Mouse (Mus musculus) hindbrain, embryonic 10.5 days (tissue): ENCODE measurements around the gene Nfasc. TPM values are rescaled to one million over a fixed set of nuclear protein-coding genes. Genes with fewer than 3 reads are reported as not detected.

ENCODE experiments used
- DNase-seq: peaks from one replicate; pipeline ENCODE4 v3.0.0-alpha.2; 2017; ENCODE audit warnings: low spot score
- H3K27ac ChIP-seq: fragments of 300-500 bp; sonication (generic); 2 replicates; pipeline ENCODE4 v1.5.1; 2016; ENCODE audit warnings: mild to moderate bottlenecking, moderate library complexity
- H3K27me3 ChIP-seq: fragments of 300-500 bp; sonication (generic); 2 replicates; pipeline ENCODE4 v1.6.1; 2016; ENCODE audit warnings: mild to moderate bottlenecking; ENCODE audit not compliant: poor library complexity, insufficient read depth, severe bottlenecking
- H3K36me3 ChIP-seq: fragments of 300-500 bp; sonication (generic); 2 replicates; pipeline ENCODE4 v1.6.1; 2016; ENCODE audit warnings: mild to moderate bottlenecking, moderate library complexity
- H3K4me1 ChIP-seq: fragments of 300-500 bp; sonication (generic); replicated peaks from 2 replicates; pipeline ENCODE4 v1.6.1; 2016; ENCODE audit warnings: mild to moderate bottlenecking
- H3K4me3 ChIP-seq: fragments of 300-500 bp; sonication (generic); 2 replicates; pipeline ENCODE4 v1.5.1; 2016; ENCODE audit warnings: mild to moderate bottlenecking, moderate library complexity
- H3K9me3 ChIP-seq: fragments of 300-500 bp; sonication (generic); 2 replicates; pipeline ENCODE4 v1.6.1; 2016; ENCODE audit warnings: mild to moderate bottlenecking, moderate library complexity
- WGBS: fragments of 180-500 bp; shearing (Covaris S2); methylation state at CpG from one replicate; pipeline ENCODE4 v1.1.7; 2016; 5-methylcytosine and 5-hydroxymethylcytosine counted together
- polyA plus RNA-seq: library from polyadenylated mRNA; unstranded; fragments of >200 nt; fragmentation: Nextera tagmentation; extraction: Ambion mirVana; gene quantifications from 2 replicates; pipeline ENCODE4 v1.2.1, GENCODE M21; 2016

The Nfasc gene
- polyA plus RNA-seq, 1 experiment from 2014 or later, result 39.2 TPM

DNA sequence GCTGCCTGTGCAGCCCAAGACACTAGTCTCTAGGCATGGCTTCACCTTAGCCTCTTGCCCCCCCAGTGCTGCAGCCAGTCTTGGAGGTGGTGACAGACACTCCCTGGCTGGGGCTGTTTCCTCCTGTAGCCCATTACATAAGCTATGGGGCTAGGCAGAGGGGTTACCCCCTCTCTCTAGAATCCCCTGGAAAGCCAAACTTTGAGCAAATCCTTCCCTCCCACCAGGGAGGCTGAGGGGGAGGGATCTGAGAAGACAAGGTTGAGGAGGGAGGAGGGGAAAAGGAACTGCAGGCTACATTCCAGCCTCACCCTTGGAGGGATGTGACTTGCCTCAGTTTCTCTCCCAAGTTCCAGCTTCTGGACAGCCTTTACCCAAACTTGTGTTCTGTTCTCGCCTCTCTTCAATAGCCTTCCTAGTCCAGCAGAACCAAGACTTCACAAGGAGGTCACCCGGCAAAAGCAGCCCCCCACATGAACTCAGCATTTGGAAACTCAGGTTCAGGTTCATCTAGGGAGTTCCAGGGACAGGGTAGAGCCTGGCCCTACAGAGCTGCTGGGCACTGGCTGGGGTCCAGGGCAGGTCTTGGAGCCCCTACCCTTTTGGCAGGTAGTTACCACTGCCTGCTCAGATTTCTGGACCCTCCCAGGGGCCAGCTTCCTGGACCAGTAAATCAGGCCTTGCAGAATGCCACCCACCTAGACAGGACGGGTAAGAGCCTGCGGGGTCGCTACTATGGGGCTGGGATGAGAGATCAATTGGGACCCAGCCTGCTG, 199.6 kb downstream of the Nfasc start:
- no peak for DNase-seq
- WGBS, result 14% methylated on average over 5 of the region's 5 CpGs
- no peaks in the 10 kb centered on the region for H3K9me3 ChIP-seq
- peak overlapping the region; percentile 56 for H3K4me3 ChIP-seq
- H3K4me1 ChIP-seq, result peaks cover 45% of the 10 kb centered on the region
- H3K36me3 ChIP-seq, result no peaks in the 10 kb centered on the region
- H3K27me3 ChIP-seq, result peaks cover 83% of the 10 kb centered on the region
- peak overlapping the region; percentile 81 for H3K27ac ChIP-seq

DNA sequence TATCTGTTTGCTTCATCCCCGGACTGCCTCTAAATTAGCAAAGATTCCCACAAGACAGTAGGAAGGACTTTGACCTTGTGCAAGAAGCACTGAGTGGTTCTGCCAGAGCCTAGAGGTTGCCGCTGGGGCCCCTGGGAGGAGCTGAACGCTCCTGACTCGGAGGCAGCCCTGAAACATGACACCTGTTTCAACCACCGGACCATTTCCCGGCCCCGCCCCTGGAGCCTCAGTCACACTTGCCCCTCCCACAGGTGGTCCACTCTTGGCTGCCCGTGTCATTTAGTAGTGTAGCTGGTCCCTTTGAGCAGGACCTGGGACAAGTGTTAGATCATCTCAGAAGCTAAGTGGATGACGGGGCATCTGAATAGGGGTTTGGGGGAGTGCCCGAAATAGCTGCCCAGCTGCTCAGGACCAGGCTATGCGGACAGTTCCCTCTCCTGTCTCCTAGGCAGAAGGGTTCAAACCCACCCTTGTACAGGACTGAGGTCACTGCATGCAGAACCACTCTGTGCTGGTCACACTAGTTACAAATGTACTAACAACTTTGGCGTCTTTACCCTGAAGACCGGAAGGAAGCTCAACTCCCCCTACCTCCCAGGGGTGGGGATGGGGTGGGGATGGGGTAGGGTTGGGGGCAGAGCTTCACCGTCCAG, 200.3 kb downstream of the Nfasc start:
- Histone ChIP-seq H3K27ac (peak overlapping the region; percentile 81), H3K4me3 (peak overlapping the region; percentile 56), H3K9me3 (no peaks in the 10 kb centered on the region), H3K4me1 (peaks cover 45% of the 10 kb centered on the region), H3K36me3 (0 out of 2 replicates have a peak, but pooled peaks cover 2% of the 10 kb centered on the region), H3K27me3 (peaks cover 86% of the 10 kb centered on the region)
- WGBS, result 3% methylated on average over 14 of the region's 14 CpGs
- DNase-seq, result peak; percentile 62

DNA sequence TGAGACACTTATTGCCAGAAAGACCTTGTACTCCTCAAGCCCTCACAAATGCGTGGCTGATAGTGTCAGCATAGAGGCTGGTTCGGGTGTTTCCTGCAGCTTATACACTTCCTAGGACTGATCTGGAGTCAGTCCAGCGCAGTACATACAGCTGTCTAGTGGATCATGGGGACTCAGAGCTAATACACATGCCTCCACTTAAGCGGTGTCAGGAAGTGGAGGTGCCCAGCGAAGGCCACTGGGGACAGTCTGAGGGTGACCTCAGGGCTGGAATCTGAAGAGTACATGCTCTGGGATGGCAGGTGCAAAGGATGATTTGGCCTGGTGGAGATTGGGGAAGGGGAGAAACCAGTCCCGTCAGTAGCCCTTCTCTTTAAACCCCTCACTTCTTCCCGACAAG, 200.9 kb downstream of the Nfasc start:
- H3K4me3 ChIP-seq, result peak overlapping the region; percentile 56
- WGBS, result 66% methylated on average over 7 of the region's 7 CpGs
- peak overlapping the region; percentile 81; the same call in 1 of the 2 replicates for H3K27ac ChIP-seq
- H3K9me3 ChIP-seq, result no peaks in the 10 kb centered on the region
- H3K27me3 ChIP-seq, result peaks cover 83% of the 10 kb centered on the region
- H3K4me1 ChIP-seq, result peaks cover 45% of the 10 kb centered on the region
- 0 out of 2 replicates have a peak, but pooled peaks cover 4% of the 10 kb centered on the region for H3K36me3 ChIP-seq
- DNase-seq, result no peak

DNA sequence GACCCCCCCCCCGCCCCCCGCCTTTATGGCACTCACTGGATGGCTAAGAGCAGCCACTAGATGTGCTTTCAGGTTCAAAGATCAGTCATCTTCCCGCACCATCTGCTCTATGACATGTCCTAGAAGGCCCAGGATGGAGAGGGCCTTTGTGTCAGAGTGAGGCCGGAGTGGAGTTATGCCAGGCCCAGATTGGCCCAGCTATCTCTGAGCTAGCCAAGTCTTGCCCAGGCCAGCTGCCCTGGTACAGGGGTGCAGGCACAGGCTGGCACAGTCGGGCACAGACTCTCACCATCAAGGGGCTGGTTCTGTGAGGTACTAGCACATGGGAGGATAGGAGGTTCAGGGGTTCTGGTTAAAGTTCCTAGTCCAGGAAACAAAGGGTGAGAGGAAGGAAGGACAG, 203.9 kb downstream of the Nfasc start:
- H3K4me3 ChIP-seq, result no peak overlapping the region
- no peak for DNase-seq
- H3K4me1 ChIP-seq, result peaks cover 63% of the 10 kb centered on the region
- H3K36me3 ChIP-seq, result 0 out of 2 replicates have a peak, but pooled peaks cover 4% of the 10 kb centered on the region
- peaks cover 77% of the 10 kb centered on the region for H3K27me3 ChIP-seq
- H3K27ac ChIP-seq, result 0 out of 2 replicates have a peak overlapping the region, but pooled peaks have one; percentile 43
- no peaks in the 10 kb centered on the region for H3K9me3 ChIP-seq
- 84% methylated on average over 5 of the region's 5 CpGs for WGBS

DNA sequence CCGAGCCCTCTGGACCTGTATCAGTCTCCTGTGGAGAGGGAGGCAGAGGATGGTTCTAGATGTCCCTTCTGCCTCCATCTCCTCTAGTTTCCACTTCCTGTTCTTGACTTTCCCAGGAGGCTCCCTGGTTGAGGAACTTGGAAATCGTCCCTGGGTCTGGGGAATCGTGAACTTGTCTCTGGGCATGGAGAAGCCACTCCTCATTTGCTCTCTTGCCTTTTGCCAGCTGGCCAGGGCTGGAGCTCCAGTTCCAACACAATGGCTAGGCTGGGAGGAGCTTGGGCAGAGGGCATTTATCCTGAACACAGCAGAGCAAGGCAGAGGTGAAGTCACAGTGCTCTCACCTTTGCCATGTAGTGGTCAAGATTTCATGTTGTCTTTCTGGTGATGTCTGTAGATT, 205.2 kb downstream of the Nfasc start:
- Histone ChIP-seq H3K9me3 (no peaks in the 10 kb centered on the region), H3K4me3 (no peak overlapping the region), H3K27me3 (peaks cover 75% of the 10 kb centered on the region), H3K4me1 (peaks cover 59% of the 10 kb centered on the region), H3K36me3 (0 out of 2 replicates have a peak, but pooled peaks cover 4% of the 10 kb centered on the region), H3K27ac (no peak overlapping the region)
- 85% methylated on average over 3 of the region's 3 CpGs for WGBS
- no peak for DNase-seq

DNA sequence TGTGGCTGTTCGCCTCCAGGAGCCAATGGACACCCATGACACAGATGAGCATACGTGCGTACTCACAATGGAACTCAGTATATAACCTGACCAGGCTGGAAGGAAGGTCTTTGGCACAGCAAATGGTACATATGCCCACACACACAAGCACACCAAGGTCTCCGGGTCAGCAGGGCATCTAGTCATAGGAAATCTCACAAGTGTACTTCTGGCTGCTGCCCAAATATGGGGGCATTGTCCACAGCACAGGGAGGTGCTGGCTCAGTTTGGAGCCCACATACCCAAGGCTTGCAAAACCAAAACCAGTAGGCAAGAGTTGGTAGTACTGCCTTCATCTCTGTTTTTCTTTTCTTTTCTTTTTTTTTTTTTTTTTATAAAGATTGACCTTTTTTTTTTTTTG, 206.1 kb downstream of the Nfasc start:
- WGBS, result 89% methylated on average over 4 of the region's 4 CpGs
- H3K4me1 ChIP-seq, result peaks cover 59% of the 10 kb centered on the region

DNA sequence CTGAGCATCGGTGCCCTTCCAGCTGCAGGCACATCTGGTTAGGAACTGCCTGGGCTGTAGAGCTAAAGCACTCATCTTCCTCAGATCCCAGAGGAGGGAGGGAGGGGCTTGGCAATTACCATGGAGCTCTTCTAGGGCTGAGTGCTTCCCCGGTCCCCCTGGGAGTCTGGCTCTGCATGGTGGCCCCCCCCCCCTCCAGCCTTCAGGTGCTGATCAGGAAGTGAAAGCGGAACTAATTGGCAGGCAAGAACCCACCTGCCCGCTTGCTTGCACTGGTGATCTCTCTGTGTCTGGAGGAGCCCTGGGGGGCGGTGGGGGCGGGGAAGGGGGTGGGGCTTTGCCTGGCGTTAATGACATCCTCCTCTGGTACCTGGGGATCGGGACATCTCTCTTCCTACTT, 207.8 kb downstream of the Nfasc start:
- peaks cover 56% of the 10 kb centered on the region for H3K4me1 ChIP-seq
- no peak for DNase-seq
- H3K9me3 ChIP-seq, result no peaks in the 10 kb centered on the region
- H3K27ac ChIP-seq, result peak overlapping the region; percentile 45; the same call in 1 of the 2 replicates
- H3K4me3 ChIP-seq, result no peak overlapping the region
- H3K36me3 ChIP-seq, result 0 out of 2 replicates have a peak, but pooled peaks cover 6% of the 10 kb centered on the region
- H3K27me3 ChIP-seq, result peaks cover 49% of the 10 kb centered on the region
- 5% methylated on average over 8 of the region's 8 CpGs for WGBS

More for the DNA sequence above, 206.1 kb downstream of the Nfasc start:
- peaks cover 66% of the 10 kb centered on the region for H3K27me3 ChIP-seq
- H3K27ac ChIP-seq, result no peak overlapping the region
- DNase-seq, result no peak
- 0 out of 2 replicates have a peak, but pooled peaks cover 4% of the 10 kb centered on the region for H3K36me3 ChIP-seq
- no peaks in the 10 kb centered on the region for H3K9me3 ChIP-seq
- no peak overlapping the region for H3K4me3 ChIP-seq

DNA sequence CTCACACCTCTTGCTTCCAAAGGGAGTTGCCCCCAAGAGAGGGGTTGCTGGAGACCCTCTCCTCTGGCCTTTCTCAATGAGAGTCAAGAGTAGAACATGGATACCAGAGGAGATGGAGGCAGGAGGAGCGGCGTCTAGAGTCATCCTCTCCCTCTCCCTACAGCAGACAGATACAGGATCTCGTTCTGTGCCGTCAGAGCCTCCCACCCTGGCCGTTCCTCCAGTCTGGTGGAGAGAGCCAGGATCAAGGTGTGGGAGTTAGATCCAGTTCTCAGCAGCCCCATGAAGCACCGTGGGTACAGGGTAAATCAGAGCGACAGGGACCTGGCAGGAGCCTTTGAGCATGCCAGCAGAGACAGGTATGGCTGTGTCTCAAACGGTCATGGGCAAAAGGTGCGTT, 209.1 kb downstream of the Nfasc start:
- Histone ChIP-seq H3K9me3 (no peaks in the 10 kb centered on the region), H3K36me3 (peaks cover 14% of the 10 kb centered on the region; the same call in 1 of the 2 replicates), H3K4me3 (no peak overlapping the region), H3K27me3 (peaks cover 45% of the 10 kb centered on the region), H3K4me1 (peaks cover 49% of the 10 kb centered on the region), H3K27ac (peak overlapping the region; percentile 46; the same call in 1 of the 2 replicates)
- WGBS, result 71% methylated on average over 9 of the region's 9 CpGs
- no peak for DNase-seq

DNA sequence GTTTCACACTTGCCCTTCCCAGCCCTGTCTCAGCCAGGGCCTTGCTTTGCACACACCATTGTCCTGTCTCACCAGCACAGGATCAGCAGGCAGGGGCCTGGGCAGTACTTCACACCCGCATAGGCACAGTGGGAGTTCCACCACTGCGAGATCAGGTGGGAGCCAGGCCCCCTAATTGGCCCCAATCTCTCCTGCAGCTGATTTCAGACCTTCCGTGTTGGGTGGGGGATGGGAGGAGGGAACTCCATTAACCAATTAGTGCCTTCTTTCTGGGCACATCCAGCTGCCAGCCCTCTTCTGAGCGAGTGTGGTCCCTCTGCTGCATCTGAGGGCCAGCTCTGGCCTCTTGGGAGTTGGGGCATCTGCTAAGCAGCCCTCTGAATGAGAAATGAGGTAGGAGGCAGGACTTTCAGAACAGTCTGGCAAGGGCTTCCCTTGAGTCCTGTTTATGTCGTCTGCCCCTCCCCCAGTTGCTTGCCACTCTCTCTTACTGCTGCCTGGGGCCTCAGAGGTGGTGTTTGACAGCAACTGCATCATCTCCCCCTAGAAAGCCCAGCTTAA, 210.9 kb downstream of the Nfasc start:
- Histone ChIP-seq H3K4me3 (no peak overlapping the region), H3K4me1 (peaks cover 53% of the 10 kb centered on the region), H3K36me3 (peaks cover 10% of the 10 kb centered on the region; the same call in 1 of the 2 replicates), H3K27me3 (peaks cover 38% of the 10 kb centered on the region), H3K27ac (peak overlapping the region; percentile 66), H3K9me3 (no peaks in the 10 kb centered on the region)
- WGBS, result 3% methylated on average over 5 of the region's 5 CpGs
- DNase-seq, result peak; percentile 66

DNA sequence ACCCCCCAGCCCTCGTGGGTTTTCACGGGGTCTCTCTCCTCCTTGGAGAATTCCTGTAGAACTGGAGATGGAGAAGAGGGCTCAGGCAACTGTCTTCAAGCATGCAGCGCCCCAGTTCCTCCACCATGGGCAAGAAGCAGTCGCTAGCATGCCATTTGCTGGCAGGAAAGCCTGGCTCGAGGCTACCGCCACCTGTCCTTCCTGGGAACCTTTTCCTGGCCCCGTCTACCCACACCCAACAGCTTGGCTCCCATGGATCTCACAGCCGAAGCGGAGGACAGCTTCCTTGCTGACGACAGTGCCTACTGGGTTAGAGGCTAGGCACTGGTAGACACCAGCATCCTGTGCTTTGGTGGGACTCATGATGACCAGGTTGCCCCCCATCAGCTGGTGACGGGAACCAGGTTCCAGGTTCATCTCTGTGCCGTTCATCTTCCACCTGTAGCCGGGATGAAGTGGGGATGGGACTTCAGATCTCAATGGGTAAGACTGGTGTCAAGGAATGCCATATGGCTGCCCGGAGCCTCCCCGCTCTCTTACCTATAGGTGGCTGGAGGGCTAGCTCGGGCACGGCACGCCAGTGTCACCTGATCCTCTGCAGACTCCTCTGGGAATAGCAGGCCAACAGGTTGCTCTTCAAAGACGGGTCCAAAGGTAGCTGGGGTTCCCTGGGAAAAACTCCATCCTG, 212.8 kb downstream of the Nfasc start:
- H3K36me3 ChIP-seq, result peaks cover 10% of the 10 kb centered on the region; the same call in 1 of the 2 replicates
- H3K4me3 ChIP-seq, result no peak overlapping the region
- no peaks in the 10 kb centered on the region for H3K9me3 ChIP-seq
- 87% methylated on average over 19 of the region's 19 CpGs for WGBS
- peaks cover 42% of the 10 kb centered on the region for H3K4me1 ChIP-seq
- peaks cover 29% of the 10 kb centered on the region for H3K27me3 ChIP-seq
- no peak overlapping the region for H3K27ac ChIP-seq
- no peak for DNase-seq

DNA sequence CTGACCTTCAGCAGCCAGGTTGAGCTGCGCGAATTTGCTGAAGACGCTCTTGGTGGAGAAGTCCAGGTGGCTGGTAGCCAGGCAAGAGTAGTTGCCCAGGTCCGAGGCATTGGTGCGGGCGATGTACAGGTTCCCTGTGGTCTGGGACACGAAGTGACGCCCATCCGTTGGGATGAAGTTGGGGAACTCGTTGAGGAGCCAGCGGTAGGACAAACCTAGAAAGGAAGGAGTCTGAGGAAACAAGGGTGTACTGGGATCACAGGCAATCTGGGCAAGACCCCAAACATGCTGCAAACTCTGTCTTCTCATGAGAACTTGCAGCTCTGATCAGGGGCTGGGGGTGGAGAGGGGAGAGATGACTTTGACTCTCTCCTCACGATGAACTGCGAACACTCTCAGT, 213.5 kb downstream of the Nfasc start:
- peaks cover 37% of the 10 kb centered on the region for H3K4me1 ChIP-seq
- H3K27ac ChIP-seq, result no peak overlapping the region
- DNase-seq, result no peak
- no peak overlapping the region for H3K4me3 ChIP-seq
- 94% methylated on average over 13 of the region's 13 CpGs for WGBS
- no peaks in the 10 kb centered on the region for H3K9me3 ChIP-seq
- H3K36me3 ChIP-seq, result peaks cover 10% of the 10 kb centered on the region; the same call in 1 of the 2 replicates
- peaks cover 23% of the 10 kb centered on the region for H3K27me3 ChIP-seq

DNA sequence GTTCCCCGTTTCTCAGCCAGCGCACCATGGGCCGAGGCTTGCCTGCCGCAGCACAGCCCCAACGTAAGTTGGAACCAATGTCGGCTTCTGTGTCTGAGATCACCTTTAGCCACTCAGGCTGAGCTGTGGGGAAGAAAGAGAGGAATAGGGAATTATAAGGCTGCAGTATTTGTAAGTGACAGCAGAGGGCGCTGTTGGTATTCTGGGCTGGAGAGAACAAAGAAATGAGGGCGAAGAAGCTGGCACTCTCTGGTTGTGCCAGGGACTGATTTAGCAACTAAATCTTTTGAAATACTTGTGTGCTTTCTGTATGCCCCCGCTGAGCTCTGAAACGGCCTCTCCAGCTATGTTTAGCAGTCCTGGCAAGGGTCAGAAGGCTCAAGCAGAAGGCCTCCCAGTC, 215.8 kb downstream of the Nfasc start:
- Histone ChIP-seq H3K9me3 (no peaks in the 10 kb centered on the region), H3K27me3 (peaks cover 14% of the 10 kb centered on the region), H3K4me3 (no peak overlapping the region), H3K36me3 (peaks cover 21% of the 10 kb centered on the region), H3K27ac (peak overlapping the region; percentile 86), H3K4me1 (peaks cover 29% of the 10 kb centered on the region)
- 11% methylated on average over 10 of the region's 10 CpGs for WGBS
- DNase-seq, result peak; percentile 72
